Mouse (Mus musculus): ENCODE measurements around the gene Ddost. TPM values are rescaled to one million over a fixed set of nuclear protein-coding genes. Genes with fewer than 3 reads are reported as not detected.
A peak's percentile ranks its signal among the peaks of the same experiment; 100 is the strongest.

The Ddost gene
- total RNA-seq, 2 experiments from 2014 or later: 51.0 to 59.3 TPM

GRCm38 (mm10) chr4:138331647-138332046 is 27.1 kb downstream of the Ddost start:
- intact Hi-C loops (cut with DNase I; ENCODE audit: low total_unique reads): loop anchor here (5.0 kb wide), 1 partner anchor 41 kb away; no protein-coding TSS in a partner anchor
- DNase-seq: peak; percentile 72

GRCm38 (mm10) chr4:138333135-138333534 is 28.6 kb downstream of the Ddost start:
- DNase-seq: no peak
- intact Hi-C loops (cut with DNase I; ENCODE audit: low total_unique reads): loop anchor here (5.0 kb wide), 1 partner anchor 39 kb away; no protein-coding TSS in a partner anchor

- no peak for DNase-seq
- intact Hi-C loops (cut with DNase I; ENCODE audit: low total_unique reads): no loop called here
These were observed 30.5 kb downstream of the Ddost start for GRCm38 (mm10) chr4:138335036-138335435.

DNA sequence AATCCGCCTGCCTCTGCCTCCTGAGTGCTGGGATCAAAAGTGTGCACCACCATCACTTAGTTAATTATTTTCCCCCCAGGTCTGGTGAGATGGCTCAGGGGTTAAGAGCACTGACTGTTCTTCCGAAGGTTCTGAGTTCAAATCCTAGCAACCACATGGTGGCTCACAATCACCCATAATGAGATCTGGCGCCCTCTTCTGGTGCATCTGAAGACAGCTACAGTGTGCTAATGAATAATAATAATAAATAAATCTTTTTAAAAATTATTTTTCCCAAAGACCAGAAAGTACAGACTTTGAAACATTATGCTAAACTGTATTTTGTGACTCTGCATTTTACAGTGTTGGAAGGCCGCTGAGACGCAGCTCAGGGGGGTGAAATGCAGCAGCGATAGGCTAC is 31.1 kb downstream of the Ddost start:
- DNase-seq: no peak
- intact Hi-C loops (cut with DNase I; ENCODE audit: low total_unique reads): no loop called here

DNA sequence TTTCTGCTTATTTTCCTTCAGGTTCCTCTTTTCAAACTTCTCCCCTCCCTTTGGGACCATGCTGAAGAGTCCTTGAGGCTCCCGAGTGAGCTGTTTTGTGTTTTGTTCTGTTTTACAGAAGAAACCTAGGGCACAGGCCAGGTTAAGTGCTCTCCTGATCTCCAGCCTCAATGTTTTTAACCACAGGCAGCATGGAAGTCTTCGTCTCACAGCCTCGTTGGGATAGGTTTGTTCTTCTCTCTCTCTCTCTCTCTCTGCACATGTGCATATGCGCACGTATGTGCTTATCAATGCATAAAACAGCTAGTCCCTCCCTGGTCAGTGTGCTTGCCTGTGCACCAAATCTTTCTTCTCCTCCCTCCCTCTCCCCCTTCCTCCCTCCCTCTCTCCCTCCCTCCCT is 32.3 kb downstream of the Ddost start:
- intact Hi-C loops (cut with DNase I; ENCODE audit: low total_unique reads): no loop called here

GRCm38 (mm10) chr4:138337341-138337740 is 32.8 kb downstream of the Ddost start:
- DNase-seq: no peak

More for the DNA sequence above, 32.3 kb downstream of the Ddost start:
- no peak for DNase-seq

GRCm38 (mm10) chr4:138339963-138340362 is 35.4 kb downstream of the Ddost start:
- DNase-seq: peak; percentile 35
- intact Hi-C loops (cut with DNase I; ENCODE audit: low total_unique reads): no loop called here

More at GRCm38 (mm10) chr4:138337341-138337740, 32.8 kb downstream of the Ddost start:
- intact Hi-C loops (cut with DNase I; ENCODE audit: low total_unique reads): no loop called here

DNA sequence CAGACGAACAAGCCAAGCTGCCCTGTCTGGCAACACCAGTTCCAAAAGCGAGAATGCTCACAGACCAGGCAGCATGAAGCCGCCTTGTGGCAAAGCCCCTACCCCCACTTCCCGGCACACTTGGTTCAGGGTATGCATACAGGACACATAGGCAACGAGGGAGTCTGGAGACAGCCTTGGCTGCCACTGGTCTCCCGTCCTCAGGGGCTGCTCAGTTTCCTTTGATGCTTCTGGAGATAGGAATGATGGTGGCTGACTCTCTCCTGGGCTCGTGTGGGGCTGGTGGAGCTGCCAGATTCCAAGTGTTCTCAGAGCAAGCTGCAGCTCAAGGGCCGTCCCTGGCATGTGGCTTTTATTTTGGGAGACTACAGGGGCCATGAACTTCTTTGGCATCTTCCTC is 36.9 kb downstream of the Ddost start:
- intact Hi-C loops (cut with DNase I; ENCODE audit: low total_unique reads): no loop called here

DNA sequence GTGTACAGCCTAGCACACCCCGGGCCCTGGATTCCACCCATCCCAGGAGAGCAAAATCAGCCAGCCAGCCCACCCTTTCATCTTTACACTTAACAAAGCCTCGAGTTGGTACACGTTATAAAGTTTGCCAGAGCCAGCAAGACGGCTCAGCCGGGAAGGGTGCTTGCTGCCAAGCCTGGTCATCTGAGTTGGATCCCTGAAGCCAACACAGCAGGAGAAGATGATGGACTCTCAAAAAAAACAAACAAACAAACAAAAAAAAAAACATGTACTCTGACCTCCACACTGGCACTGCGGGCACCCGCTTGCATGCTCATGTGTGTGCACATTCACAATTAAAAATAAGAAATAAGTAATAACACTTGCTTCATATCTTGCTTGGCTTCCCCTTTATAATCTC is 37.5 kb downstream of the Ddost start:
- no peak for DNase-seq
- intact Hi-C loops (cut with DNase I; ENCODE audit: low total_unique reads): no loop called here

More for the DNA sequence above, 36.9 kb downstream of the Ddost start:
- no peak for DNase-seq

GRCm38 (mm10) chr4:138342778-138343177 is 38.2 kb downstream of the Ddost start:
- no peak for DNase-seq
- intact Hi-C loops (cut with DNase I; ENCODE audit: low total_unique reads): no loop called here

- DNase-seq: peak; percentile 20
- intact Hi-C loops (cut with DNase I; ENCODE audit: low total_unique reads): no loop called here
These were observed 38.9 kb downstream of the Ddost start for GRCm38 (mm10) chr4:138343341-138343837.

DNA sequence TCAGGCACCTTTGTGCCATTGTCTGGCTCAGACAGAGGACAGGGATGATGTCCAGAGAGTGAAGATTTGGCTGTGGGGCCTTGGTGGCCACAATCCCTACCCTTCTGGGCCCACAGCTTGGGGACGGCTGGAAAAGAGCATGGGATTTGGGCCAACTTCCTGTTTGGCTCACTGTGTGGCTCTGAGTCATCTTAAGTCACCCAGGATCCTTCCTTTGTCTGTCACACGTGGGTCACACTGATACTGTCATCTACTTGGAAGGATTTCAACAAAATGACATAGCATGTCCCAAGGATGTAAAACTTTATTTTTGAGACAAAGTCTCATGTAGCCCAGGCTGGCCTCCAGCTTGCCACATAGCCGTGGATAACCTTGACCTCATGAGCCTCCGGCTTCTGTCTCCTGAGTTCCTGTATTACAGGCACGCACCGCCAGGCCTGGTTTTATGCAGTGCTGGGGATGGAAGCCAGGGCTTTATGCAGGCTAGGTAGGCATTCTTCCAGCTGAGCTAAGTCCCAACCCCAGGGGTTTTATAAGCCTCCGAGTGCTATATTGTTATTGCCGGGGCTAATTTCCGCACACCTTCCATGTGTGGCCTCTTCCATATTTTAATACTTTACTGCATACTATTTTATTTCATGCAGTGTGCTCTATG is 40.5 kb downstream of the Ddost start:
- intact Hi-C loops (cut with DNase I; ENCODE audit: low total_unique reads): no loop called here
- DNase-seq: no peak

DNA sequence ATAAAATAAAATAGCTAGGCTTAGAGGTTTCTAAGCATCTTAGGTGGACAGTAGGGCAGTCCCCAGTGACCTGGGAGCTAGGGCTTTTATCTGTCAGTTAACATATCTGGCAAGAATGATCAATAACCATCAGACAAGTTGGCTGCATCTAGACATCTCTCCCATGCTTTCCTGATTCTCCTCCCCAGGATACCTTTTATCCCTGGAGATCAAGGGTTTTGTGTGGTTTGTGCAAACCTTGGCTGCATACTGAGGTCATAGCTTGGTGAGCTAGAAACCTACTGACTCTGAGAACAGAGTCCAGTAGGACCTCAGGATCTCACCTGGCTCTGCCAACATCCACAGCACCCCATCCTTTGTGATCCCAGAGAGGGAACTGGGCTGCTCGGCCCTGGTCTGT is 42.8 kb downstream of the Ddost start:
- no peak for DNase-seq
- intact Hi-C loops (cut with DNase I; ENCODE audit: low total_unique reads): no loop called here

DNA sequence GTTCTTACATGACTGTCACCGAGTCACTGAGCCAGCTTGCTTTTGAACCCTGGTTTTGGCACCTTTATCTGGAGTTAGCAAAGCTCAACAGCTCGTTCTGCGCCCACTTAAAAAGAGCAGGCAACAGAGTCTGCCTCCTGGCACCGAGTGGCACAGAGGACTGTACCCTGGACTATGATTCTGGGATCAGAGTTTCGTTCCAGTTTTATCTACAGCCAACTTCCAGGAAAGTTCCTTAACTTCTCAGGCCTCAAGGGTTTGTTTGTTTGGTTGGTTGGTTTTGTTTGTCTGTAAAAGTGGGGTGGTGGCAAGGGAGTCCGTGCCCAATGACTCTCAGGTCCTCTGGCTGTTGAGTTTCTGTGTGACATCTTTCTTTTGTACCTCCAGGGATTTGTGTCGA is 44.2 kb downstream of the Ddost start:
- DNase-seq: no peak
- intact Hi-C loops (cut with DNase I; ENCODE audit: low total_unique reads): no loop called here

GRCm38 (mm10) chr4:138351821-138352220 is 47.3 kb downstream of the Ddost start:
- intact Hi-C loops (cut with DNase I; ENCODE audit: low total_unique reads): no loop called here
- no peak for DNase-seq

DNA sequence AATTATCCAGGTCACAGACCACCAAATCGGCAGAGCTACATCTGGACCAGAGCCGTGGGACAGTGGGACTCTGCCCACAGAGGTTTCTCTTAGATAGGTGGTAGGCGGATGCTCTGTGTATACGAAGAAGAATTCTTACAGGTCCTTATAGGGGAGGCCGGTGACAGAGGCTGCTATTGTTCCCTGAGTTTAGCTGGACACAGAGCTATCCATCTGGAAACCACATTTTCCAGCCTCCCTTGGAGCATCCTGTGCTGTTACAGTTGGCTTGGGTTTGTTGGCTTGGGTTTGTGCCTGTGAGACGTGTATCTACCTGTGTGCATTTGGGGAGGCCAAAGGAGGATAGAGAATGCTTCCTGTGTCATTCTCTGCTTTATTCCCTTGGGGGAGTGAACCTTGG is 48.2 kb downstream of the Ddost start:
- DNase-seq: no peak
- intact Hi-C loops (cut with DNase I; ENCODE audit: low total_unique reads): no loop called here

GRCm38 (mm10) chr4:138353438-138354171 is 49.1 kb downstream of the Ddost start:
- intact Hi-C loops (cut with DNase I; ENCODE audit: low total_unique reads): no loop called here
- no peak for DNase-seq

- intact Hi-C loops (cut with DNase I; ENCODE audit: low total_unique reads): no loop called here
- no peak for DNase-seq
These were observed 51.0 kb downstream of the Ddost start for GRCm38 (mm10) chr4:138355496-138355895.

GRCm38 (mm10) chr4:138356141-138356540 is 51.6 kb downstream of the Ddost start:
- DNase-seq: no peak
- intact Hi-C loops (cut with DNase I; ENCODE audit: low total_unique reads): no loop called here

- intact Hi-C loops (cut with DNase I; ENCODE audit: low total_unique reads): no loop called here
- DNase-seq: no peak
These were observed 52.0 kb downstream of the Ddost start for GRCm38 (mm10) chr4:138356551-138356950.

- intact Hi-C loops (cut with DNase I; ENCODE audit: low total_unique reads): no loop called here
- no peak for DNase-seq
These were observed 53.6 kb downstream of the Ddost start for GRCm38 (mm10) chr4:138358176-138358575.

Measured in gastrocnemius, postnatal 14 days (tissue).